Mouse (Mus musculus) CD4-positive, CD25-positive, alpha-beta regulatory T cell, adult 2 months (primary cell): Measurements from ENCODE around the gene Jag2.

ENCODE experiments used
- DNase-seq: peaks from one replicate; pipeline ENCODE4 v3.0.0-alpha.2; 2012; ENCODE audit warnings: low read depth, low spot score

Jag2 gene

DNA sequence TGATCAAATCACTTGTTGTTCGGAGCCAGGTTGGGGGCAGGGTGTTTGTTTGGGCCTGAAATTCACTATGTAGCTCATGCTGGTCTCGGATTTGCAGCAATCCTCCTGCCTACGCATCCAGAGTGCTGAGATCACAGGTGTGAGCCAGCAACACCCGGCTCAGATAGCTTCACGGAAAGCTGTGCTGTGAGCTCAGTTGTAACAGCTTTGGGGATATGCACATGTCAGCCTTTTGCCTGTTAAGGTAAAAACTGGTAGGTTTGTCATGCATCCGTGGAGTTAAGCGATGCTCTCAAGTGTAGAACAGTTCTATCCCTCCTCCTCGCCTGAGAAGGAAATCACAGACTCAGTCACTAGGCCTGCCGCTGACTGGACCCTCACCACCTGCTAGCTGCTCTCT, 28.9 kb downstream of the Jag2 start:
- DNase-seq = no peak

DNA sequence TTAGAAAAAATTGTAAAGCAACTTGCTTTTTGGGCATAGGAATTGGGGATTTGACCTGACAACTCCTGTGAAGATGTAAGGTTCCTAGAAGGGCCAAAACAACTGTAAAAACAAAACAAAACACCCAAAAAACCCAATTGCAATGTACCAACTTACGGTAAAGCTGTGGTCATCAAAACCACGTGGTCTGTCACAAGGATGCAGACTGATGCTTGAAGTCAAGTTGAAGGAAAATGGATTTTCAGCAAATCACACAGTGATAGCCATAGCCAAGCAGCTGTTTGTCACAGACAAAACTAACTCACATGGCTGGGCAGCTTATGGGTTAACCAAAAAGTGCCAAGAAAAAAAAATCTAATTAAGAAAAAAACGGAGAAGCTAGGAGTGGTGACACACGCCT, 30.6 kb downstream of the Jag2 start:
- DNase-seq = no peak

DNA sequence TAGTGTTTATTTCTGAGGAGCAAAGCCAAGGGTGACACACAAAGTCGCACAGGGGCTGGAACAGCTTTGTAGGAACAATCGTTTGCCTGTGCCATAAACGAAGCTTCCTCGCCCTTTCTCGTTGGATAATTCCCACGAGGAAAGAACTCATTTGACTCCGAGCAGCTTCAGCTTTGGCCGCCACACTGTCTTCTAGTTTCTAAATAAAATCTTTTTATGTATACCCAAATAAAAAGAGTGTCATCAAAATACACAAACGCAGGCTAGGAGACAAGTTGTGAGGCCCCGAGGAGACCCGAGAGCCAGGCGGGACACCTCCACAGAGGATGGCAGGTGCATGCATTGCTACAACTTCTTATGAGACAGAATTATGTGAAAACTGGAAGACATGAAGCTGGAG, 31.2 kb downstream of the Jag2 start:
- DNase-seq = no peak

DNA sequence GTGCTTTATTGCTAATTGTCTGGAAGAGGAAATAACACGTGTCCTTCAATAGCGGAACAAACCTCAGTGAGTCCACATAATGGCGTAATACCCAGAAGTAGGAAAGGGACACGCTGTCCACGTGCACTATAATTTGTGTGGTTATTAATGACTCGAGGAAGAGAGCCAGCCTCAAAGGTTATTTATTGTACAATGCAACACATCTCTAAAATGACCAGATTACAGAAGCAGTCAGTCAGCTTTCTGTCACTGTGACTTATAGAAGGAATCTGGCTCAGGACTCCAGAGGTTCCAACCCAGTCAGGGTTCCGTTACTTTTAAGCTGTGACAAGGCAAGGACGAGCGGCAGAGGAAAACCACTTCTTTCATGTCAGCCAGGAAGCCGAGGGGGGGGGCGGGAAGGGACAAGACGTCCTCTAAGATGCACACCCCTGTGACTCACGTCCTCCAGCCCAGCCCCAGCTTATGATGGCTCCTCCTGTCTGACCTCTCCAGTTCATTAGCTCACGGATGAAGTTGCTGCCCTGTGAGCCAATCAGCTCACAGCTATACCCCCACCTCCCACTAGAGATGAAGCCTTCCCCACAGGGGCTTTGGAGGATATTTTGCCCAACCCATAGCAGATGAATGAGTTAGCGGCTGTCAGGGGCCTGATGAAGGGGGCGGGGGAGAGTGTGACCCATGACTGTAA, 31.9 kb downstream of the Jag2 start:
- peak; percentile 38 for DNase-seq

DNA sequence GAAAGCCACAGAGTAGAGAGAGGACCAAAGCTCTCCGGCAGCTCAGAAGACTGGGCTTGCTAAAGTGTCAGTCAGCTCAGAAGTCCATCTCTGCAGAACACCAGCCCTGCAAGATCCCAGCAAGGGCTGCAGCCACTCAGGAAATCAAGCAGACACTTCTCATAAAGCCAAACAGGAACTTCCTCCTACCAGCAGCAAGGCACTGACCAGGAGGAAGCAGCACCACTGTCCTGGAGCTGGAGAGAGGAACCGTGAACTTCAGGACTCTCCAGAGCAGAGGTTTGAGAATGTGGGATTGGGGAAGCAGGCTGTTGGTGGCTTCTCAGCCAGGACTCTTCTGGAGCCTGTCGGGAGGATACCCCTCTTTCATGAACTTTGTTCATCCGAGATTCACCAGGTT, 34.6 kb downstream of the Jag2 start:
- no peak for DNase-seq

DNA sequence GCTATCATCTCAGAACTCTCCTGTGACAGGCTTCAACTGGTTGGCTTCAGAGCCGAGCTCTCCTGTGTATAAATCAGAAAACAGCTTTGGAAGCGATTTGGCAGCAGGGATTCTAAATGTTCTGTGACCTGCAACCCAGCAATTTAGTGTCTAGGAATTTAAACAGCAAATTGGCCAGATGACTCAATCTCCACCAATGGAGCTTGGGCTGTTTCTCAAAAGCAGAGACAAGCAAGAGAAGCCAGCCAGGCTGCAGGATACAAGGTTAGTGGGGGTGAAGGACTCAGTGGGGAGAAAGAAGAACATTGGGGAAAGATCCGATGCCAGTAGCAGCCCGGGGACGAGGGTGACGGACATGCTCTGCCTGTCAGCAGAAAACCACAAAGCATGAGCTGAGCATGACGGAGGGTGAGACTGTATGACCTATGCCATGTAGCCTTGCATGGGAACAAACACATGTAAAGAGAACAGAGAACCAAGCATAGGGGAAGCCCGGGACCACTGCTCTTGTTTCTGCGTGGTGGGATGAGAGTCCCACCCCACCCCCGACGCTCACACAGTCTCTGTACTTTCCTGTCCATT, 35.2 kb downstream of the Jag2 start:
- no peak for DNase-seq

DNA sequence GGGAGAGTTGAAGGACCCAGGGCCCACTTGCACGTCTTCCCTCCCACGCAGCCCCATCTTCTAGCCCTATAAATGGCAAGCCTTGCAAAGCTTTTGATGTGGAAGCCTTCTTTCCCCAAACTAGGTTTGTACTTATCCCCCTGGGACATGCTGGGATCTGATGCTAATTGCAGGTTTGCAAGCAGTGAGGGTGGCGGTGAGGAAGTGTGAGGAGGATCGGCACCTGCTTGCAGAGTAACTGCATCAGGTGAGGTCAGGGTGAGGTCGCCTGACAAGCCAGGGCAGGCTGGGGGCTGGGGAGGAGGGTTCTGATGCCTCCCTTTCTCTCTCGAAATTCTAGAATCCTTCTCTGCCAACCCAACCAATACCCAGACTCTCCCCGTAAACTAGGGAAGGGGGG, 44.1 kb downstream of the Jag2 start:
- no peak for DNase-seq

DNA sequence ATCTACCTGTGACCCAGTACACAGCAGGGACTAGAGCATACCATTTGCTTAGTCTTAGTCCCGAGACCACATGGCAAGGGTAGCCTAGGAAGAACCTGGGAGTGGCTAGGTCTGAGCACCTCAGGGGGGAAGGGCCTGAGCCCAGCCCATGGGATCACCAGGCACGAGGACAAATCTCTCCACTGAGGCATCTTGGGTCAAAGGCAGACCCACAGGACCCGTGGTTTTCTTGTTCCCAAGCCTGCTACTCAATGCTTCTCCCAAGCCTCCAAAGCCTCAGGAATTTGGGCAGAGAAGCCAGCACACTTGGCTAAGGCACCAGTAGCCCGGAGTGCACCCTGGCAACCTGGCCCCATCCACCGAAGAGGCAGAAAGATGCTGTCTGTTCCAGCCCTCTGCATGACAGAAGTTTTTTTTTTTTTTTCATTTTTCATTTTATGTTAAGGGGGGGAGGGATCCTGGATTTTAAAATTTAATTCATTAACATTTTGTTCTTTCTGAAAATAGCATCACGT, 48.2 kb downstream of the Jag2 start:
- no peak for DNase-seq

DNA sequence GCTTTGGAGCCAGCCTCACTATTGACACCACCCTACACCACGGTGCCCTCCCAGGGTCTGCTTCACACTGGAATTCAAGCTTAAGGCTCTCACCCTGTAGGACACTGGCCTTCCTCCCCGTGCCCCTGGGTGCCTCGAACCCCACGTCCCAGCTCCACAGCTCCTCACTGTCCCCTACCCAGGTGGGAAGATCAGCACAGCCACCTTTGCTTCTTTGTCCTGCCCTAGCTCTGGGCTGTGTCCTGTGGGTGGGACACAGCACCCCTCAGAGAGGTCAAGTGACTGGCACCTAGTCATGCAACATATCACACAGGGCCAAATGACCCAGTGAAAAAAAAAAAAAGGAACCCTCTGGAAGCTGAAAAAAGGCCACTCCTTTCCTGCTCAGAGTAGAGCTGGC, 48.9 kb downstream of the Jag2 start:
- DNase-seq = no peak

DNA sequence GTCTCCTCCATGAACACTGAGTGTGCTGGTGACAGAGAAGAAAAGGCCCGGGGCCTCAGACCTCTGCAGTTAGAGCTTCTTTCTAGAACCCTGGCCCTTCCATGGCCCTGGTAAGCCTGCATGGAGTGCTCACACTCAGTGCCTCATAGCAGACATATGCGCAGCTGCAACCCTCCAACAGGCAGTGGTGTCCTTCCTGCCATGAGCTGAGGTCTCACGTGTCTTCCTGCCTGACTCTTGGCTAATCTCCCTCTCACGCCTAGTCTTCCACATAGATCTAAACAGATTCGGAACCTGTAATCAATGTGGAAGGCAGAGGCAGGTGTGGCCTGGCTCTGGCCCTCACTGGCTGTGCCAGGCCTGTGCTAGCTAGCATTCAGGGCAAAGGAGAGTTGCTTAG, 49.8 kb downstream of the Jag2 start:
- peak; percentile 40 for DNase-seq

DNA sequence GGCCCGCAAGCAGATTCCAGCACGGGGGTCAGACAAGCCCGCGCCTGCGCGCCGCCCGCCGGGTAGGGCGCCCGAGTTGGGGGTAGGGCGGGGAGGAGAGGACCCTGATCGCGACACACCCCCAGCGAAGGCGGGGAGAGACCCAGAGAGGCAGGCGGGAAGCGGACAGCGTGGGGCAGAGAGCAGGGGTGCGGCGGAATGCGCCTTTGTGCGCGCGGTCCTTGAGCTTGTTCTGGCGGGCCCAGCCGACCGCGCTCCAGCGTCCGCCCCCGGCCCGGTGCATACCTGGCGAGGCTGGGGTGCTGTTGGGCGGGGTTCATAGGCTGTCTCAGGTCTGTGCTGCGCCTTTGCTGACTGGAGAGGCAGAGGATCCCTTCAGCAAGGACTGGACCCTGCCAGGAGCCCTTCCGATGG, 52.0 kb downstream of the Jag2 start:
- peak; percentile 60 for DNase-seq

DNA sequence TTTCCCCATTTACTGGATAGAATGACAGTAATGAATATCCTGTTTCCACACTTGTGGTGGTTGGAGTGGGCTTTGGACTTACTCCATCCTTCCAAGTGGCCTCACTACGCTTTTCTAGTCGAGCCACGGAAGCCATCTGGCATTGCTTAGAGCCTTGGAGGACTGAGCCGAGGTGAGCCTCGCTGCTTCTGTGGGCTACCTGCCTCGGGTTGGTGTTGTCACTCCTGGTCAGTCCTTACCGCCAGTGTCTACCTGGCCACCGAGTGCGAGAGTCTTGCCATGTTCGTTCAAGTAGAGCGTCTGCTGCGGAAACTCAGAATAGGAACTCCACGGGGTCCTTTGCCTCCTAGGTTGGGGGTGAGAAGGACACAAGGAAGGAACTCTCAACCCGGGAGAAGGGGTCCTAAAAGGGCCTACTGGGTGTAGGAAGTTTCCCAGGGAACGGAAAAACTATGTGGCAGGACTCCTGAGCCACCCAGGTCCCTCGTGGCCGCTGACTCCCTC, 52.5 kb downstream of the Jag2 start:
- DNase-seq = peak; percentile 30

DNA sequence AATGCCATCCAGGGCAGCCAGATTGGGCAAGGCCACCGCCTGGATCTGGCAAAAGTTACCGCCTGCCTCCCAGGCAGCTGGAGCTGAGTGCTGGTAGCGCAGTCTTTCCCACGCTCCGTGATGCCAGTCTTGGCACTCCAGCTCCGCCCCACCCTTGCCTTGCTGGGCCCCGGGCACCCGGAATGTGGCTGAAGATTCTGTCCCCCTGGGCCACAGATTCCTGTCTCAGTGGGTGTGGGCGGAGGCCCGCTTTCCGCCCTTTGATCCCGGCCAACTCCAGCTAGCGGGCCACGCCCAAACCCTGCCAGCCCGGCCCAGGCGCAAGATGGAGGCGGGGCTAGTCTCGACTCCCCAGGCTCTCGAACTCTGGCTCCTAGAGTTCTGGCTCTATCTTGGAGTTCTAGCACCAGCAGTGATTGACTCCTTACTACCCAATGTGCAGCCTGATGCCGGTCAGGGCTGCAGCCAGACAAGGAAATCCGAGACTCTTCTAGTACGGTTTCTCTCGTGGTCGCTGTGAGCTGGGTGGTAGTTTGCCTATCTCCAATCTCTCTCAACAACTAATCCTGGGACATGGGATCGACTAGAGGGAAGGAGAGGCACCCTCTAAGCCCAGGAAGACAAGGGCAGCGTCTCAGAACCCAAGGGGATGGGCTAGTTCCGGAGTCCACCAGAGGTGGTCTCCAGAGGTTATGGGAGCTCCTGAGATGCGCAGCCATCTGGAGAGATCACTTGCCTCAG, 53.1 kb downstream of the Jag2 start:
- peak; percentile 74 for DNase-seq

DNA sequence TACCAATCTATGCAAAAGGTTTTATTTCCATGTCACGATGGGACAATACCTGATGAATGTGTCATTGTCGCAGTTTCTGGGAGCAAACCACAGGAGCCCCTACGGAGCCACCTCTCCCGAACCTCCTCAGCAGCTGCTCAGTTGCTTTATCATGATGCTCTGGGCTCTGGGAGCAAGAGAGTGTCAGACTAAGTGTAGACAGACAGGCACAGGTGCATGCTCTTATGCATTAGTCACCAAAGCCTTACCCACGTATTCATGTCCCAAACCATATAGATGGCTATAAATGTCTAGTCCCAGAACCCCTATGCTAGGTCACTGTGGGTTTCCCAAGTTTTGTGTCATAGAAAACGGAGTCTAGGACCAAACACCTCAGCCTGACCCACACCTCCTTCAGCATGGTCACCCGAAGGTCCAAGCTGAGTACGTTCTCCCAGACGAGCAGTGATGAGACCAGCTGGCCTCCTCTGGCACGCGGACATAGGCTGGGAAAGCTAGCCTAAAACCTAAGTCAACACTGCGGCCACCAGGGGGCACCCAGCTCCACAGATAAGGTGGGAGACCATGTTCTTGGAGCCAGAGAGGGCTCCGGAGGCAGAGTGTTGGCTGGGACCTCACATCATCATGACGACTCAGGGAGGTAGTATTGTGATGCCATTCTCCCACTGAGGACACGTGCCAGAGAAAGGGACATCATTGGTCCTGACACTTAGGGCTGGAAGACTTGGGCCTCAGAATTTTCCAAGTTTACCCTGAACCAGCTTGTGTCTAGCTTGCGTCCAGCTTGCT, 54.2 kb downstream of the Jag2 start:
- DNase-seq = peak; percentile 90

DNA sequence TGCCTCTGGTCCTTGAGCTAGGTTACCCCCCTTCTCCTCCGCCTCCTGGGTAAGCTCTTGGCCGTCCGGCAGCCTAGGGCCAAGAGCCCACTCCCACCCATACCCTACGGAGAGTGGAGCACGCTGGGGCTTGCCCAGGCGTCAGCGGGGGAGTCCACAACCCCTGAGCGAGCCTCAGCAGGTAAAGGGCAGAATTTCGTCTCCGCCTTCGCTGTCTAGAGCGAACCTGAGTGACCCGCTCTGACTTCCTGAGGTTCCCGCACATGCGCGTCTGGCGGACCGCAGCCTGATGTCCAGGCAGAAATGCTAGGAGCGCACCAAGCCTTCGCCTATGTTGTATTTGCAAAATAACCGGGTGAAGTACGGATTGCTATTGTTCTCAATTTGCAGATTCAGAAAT, 55.4 kb downstream of the Jag2 start:
- peak; percentile 17 for DNase-seq

DNA sequence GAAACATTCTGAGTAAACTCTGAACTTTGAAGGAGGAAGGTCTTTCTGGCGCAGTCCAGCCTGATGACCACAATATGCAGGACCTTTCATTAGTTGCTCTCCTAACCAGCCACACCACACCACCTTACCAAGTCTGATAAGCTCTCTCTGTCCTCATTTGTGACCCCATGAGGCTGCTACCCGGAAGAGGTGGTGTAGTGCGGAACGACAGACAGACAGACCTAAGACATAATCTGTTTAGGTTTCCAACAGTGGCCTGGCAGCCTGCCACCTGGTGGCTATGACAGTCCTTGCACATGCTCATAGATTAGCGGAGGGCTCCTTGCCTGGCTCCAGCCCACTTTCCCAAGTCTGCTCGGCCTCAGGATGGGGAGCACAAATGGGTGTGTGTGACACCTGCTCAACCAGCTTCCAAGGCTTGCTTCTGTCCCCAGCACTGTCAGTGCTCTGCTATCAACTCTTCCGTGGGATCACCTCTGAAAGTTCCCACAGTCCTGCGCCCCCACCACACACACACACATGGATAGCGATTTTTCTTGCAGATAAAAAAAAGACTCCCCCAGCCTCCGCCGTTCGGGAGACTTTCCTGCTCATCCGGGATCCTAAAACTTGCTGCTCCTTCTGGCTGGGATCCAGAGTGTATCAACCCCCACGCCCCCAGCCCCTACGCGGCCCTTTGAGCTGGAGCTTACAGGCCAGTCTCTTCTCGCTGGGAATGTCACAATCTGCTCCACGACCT, 56.0 kb downstream of the Jag2 start:
- DNase-seq = peak; percentile 90

DNA sequence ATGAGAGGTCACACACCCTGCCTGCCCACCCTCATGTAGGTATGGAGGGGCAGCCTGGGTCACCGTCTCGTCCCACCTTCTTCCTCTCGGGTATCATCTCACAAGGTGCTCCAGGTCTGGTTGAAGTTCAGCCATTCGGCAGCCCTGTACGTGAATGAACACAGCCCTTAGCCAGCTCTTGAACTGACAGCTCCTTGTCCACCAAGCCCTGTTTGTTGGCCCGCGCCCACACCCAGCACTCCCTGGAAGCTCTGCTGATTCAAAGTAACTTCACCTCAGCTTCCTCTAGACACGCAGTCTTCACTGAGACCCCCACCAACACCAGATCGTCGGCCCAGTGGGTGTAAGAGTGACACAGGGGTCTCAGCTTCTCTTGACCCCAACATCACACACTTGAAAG, 56.6 kb downstream of the Jag2 start:
- DNase-seq = peak; percentile 19

DNA sequence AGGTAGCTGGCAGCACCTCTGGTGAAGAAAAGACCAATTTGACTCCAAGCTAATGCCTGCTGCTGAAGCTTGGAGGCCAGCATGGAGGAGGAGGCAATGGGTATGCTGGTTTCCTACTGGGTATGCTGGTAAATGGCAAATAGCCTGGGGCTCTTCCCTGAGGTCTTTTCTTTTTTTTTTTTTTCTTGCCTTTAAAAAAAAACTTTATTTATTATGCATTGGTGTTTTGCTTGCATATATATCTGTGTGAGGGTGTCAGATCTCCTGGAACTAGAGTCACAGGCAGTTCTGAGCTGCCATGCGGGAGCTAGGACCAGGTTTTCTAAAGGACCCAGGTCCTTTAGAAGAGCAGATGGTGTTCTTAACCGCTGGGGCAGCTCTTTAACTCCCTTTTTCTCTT, 58.3 kb downstream of the Jag2 start:
- DNase-seq = peak; percentile 13

DNA sequence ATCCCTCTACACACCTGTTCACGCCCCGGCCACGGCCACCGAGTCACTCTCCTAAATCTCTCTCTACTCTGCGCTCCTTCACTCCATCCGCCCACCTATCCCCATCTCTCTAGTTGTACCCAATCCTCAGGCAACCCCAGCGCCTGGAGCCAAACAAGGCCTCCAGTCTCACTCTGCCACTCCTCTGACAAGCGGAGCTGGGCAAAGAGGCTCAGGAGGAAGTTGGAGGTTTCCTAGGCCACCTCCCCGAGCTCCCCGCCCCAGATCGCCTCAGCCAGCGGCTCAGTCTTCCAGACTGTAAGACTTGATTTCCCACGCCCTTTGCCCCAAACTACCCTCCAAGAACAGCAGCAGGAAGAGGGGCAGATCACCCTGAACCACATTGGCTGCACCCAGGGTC, 58.8 kb downstream of the Jag2 start:
- DNase-seq = peak; percentile 59

DNA sequence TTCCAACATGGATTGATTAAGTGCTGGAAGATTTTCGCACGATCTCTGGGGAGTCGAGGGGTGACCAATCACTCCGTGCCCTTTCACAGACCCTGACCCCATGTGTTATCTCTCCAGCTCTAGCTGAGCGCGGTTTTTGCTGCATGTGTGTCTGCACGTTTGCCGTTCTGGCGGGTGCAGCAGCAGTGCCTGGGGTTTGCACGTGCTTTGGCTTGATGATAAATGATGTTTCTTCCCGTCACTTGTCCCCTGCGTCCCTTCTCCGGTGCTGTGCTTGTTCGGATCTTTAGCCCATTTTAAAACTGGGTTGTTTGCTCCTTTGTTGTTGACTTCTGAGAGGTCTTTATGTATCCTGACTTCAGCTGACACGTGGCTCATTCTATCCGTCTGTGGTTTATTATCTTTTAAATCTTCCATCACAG, 59.8 kb downstream of the Jag2 start:
- DNase-seq = peak; percentile 49
